15 mouse cellular contexts compared by ENCODE assay signal in genomic region chr9:48294754-48295153, GRCm38 (mm10).
"Had no signal": no experiment of that assay in that cellular context is flagged by ENCODE, and none has a peak within 500 bp of the region (broad histone marks: within the 10 kb centered on the region; RNA-seq: fewer than 3 reads in every experiment).

No protein-coding gene starts in this region.

- ATAC-seq: hindbrain, embryonic 16.5 days; inflammation-experienced regulatory T-cells, adult 6 months; intestine, embryonic 15.5 days; intestine, postnatal 0 days; liver, embryonic 12.5 days had no signal

- DNase-seq: gastrocnemius, postnatal 14 days; gastrocnemius, postnatal 36 days; heart, adult 2 months; heart, postnatal 4 days; kidney, adult 18-20 months; kidney, adult 8-10 months; kidney, postnatal 10 days; kidney, postnatal 25 days; kidney, postnatal 4 days; left cerebral cortex, postnatal 4 days had no signal
